In the genomic region with DNA sequence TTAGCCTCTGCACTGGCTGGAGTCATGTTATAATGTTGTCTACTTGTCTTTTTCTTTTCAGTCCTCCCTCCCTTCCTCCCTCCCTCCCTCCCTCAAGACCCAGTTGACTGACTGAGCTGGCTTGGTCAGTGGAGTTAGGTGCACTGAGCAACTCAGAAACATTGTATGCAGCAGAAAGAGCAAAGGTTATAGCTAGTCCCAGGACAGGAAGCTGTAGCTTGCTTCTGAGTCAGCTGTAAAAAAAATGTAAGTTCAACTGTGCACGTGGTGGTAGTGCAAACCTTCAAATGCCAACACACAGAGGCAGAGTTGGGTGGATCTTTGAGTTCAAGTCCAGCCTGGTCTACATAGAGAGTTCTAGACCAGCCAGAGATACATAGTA, we compare ENCODE assay signal across 23 mouse cellular contexts. TPM values are rescaled to one million over a fixed set of nuclear protein-coding genes. Genes with fewer than 3 reads are reported as not detected.
"Had no signal": no experiment of that assay in that cellular context is flagged by ENCODE, and none has a peak within 500 bp of the region (broad histone marks: within the 10 kb centered on the region; RNA-seq: fewer than 3 reads in every experiment).

No protein-coding gene starts in this region.

- ATAC-seq: inflammation-experienced regulatory T-cells, adult 6 months; lung, postnatal 0 days; midbrain, embryonic 15.5 days had no signal

- H3K9ac ChIP-seq: kidney, embryonic 15.5 days; limb, embryonic 12.5 days; limb, embryonic 15.5 days; lung, embryonic 14.5 days; midbrain, embryonic 12.5 days; midbrain, embryonic 15.5 days; neural tube, embryonic 12.5 days; neural tube, embryonic 15.5 days; stomach, embryonic 15.5 days had no signal

- DNase-seq: kidney, adult 11 months; kidney, adult 8-10 months; kidney, postnatal 10 days; kidney, postnatal 4 days; left cerebral cortex, postnatal 4 days; lung, embryonic 14.5 days; right cerebral cortex, adult 18-20 months; right cerebral cortex, postnatal 14 days; right cerebral cortex, postnatal 4 days; thymus, adult 18-20 months; thymus, postnatal 14 days; thymus, postnatal 4 days had no signal

- H3K36me3 ChIP-seq: kidney, embryonic 15.5 days; limb, embryonic 12.5 days; limb, embryonic 15.5 days; midbrain, embryonic 12.5 days; midbrain, embryonic 15.5 days; neural tube, embryonic 12.5 days; neural tube, embryonic 15.5 days; stomach, embryonic 15.5 days had no signal

- H3K9me3 ChIP-seq: kidney, embryonic 15.5 days; limb, embryonic 12.5 days; limb, embryonic 15.5 days; midbrain, embryonic 12.5 days; midbrain, embryonic 15.5 days; neural tube, embryonic 12.5 days; neural tube, embryonic 15.5 days; stomach, embryonic 15.5 days had no signal

- H3K27me3 ChIP-seq: kidney, embryonic 15.5 days; limb, embryonic 12.5 days; limb, embryonic 15.5 days; midbrain, embryonic 12.5 days; midbrain, embryonic 15.5 days; neural tube, embryonic 12.5 days; neural tube, embryonic 15.5 days; stomach, embryonic 15.5 days had no signal

- H3K27ac ChIP-seq: kidney, embryonic 15.5 days; limb, embryonic 12.5 days; limb, embryonic 15.5 days; macrophage; midbrain, embryonic 12.5 days; midbrain, embryonic 15.5 days; neural tube, embryonic 12.5 days; neural tube, embryonic 15.5 days; stomach, embryonic 15.5 days had no signal

- H3K4me2 ChIP-seq: kidney, embryonic 15.5 days; limb, embryonic 12.5 days; limb, embryonic 15.5 days; lung, embryonic 14.5 days; midbrain, embryonic 12.5 days; midbrain, embryonic 15.5 days; neural tube, embryonic 12.5 days; neural tube, embryonic 15.5 days; stomach, embryonic 15.5 days had no signal

- H3K4me3 ChIP-seq: kidney, embryonic 15.5 days; limb, embryonic 12.5 days; limb, embryonic 15.5 days; midbrain, embryonic 12.5 days; midbrain, embryonic 15.5 days; neural tube, embryonic 12.5 days; neural tube, embryonic 15.5 days; stomach, embryonic 15.5 days had no signal

RNA-seq across cellular contexts. Expression of a gene that starts 24.5 kb away (rescaled TPM):
- polyA plus RNA-seq: macrophage had no signal
